10 mouse cellular contexts compared by ENCODE assay signal in genomic region chr10:29106962-29107361, GRCm38 (mm10). TPM values are rescaled to one million over a fixed set of nuclear protein-coding genes. Genes with fewer than 3 reads are reported as not detected.
DNase-seq lines count a peak whose midpoint lies in the region; ATAC-seq and TF ChIP-seq lines count a peak whose summit lies in the region.
"Had no signal": no experiment of that assay in that cellular context is flagged by ENCODE, and none has a peak within 500 bp of the region (broad histone marks: within the 10 kb centered on the region; RNA-seq: fewer than 3 reads in every experiment).

No protein-coding gene starts in this region.

- ATAC-seq in forebrain, embryonic 15.5 days (replicated peaks): peak; percentile 35

- H3K79me2 ChIP-seq in heart, adult 2 months (replicated peaks; ENCODE audit: control insufficient read depth, insufficient read depth, low read length): no peaks in the 10 kb centered on the region

- no peaks in the 10 kb centered on the region for H3K36me3 ChIP-seq in heart, adult 2 months (ENCODE audit: control insufficient read depth, insufficient read depth, low read length)
- no peaks in the 10 kb centered on the region for H3K36me3 ChIP-seq in forebrain, embryonic 15.5 days
- H3K36me3 ChIP-seq: limb, embryonic 12.5 days had no signal

- TF ChIP-seq EP300 in heart, adult 2 months (IDR thresholded peaks at IDR 0.05; ENCODE audit: insufficient read depth, low read depth, low read length): no peak

- no peaks in the 10 kb centered on the region for H3K4me1 ChIP-seq in heart, adult 2 months (ENCODE audit: control insufficient read depth, insufficient read depth, low read length)
- H3K4me1 ChIP-seq in forebrain, embryonic 15.5 days: no peaks in the 10 kb centered on the region
- H3K4me1 ChIP-seq: limb, embryonic 12.5 days had no signal

- no peaks in the 10 kb centered on the region for H3K27me3 ChIP-seq in heart, adult 2 months (ENCODE audit: control insufficient read depth, insufficient read depth, low read length)
- H3K27me3 ChIP-seq in forebrain, embryonic 15.5 days: no peaks in the 10 kb centered on the region
- H3K27me3 ChIP-seq: limb, embryonic 12.5 days had no signal

- no peak for DNase-seq in heart, adult 2 months
- DNase-seq in heart, postnatal 10 days: no peak
- DNase-seq in right cerebral cortex, adult 18-20 months: peak; percentile 2
- no peak for DNase-seq in right cerebral cortex, postnatal 4 days
- no peak for DNase-seq in urinary bladder, postnatal 4 days (ENCODE audit: low spot score in 2 of 2)
- no peak for DNase-seq in thymus, postnatal 25 days
- no peak for DNase-seq in layer of hippocampus, adult 11-12 months (ENCODE audit: low spot score)
- DNase-seq: adrenal gland, postnatal 14 days had no signal

- intact Hi-C loops in heart, adult 2 months (cut with DNase I): no loop called here
- intact Hi-C loops in heart, postnatal 10 days (cut with DNase I): loop anchor here (1.0 to 5.0 kb wide), 2 partner anchors 99 to 205 kb away; partner anchors contain the start of gene Echdc1

- 5% methylated on average over 4 of the region's 4 CpGs for WGBS in heart, adult 2 months
- 17% methylated on average over 4 of the region's 4 CpGs for WGBS in forebrain, embryonic 15.5 days

- H3K27ac ChIP-seq in heart, adult 2 months: no peak overlapping the region
- no peak overlapping the region for H3K27ac ChIP-seq in forebrain, embryonic 15.5 days (replicated peaks)
- H3K27ac ChIP-seq: limb, embryonic 12.5 days had no signal

- no peak for TF ChIP-seq POLR2A in heart, adult 2 months (IDR thresholded peaks at IDR 0.05; ENCODE audit: insufficient read depth, low read depth, low read length)

- H3K4me2 ChIP-seq in forebrain, embryonic 15.5 days (replicated peaks): no peak overlapping the region
- H3K4me2 ChIP-seq: limb, embryonic 12.5 days had no signal

- H3K9me3 ChIP-seq in forebrain, embryonic 15.5 days: no peaks in the 10 kb centered on the region
- H3K9me3 ChIP-seq: limb, embryonic 12.5 days had no signal

- peak; percentile 73 for TF ChIP-seq CTCF in heart, adult 2 months (IDR thresholded peaks at IDR 0.05)

- no peak overlapping the region for H3K9ac ChIP-seq in heart, adult 2 months (ENCODE audit: low read depth, low read length)
- no peak overlapping the region for H3K9ac ChIP-seq in forebrain, embryonic 15.5 days (replicated peaks)
- H3K9ac ChIP-seq: limb, embryonic 12.5 days had no signal

- H3K4me3 ChIP-seq in heart, adult 2 months: no peak overlapping the region
- H3K4me3 ChIP-seq in forebrain, embryonic 15.5 days: no peak overlapping the region
- H3K4me3 ChIP-seq: limb, embryonic 12.5 days had no signal

RNA-seq across cellular contexts. Expression of gene Soga3, which starts 36.7 kb away (rescaled TPM):
- total RNA-seq in heart, adult 2 months (2021): not detected
- 0.06 TPM in 1 of 2 replicates, not detected in the other for polyA plus RNA-seq in heart, adult 2 months (2012; rRNA removed)
- total RNA-seq in heart, postnatal 10 days (2021): not detected
- polyA plus RNA-seq in forebrain, embryonic 15.5 days (2015; fragmentation: Nextera tagmentation; extraction: Ambion mirVana): 104 and 116 TPM in 2 replicates
